Mouse (Mus musculus): ENCODE results near the gene Maz. TPM values are rescaled to one million over a fixed set of nuclear protein-coding genes. Genes with fewer than 3 reads are reported as not detected.
A peak's percentile ranks its signal among the peaks of the same experiment; 100 is the strongest.

Maz gene
- polyA plus RNA-seq, 1 experiment from 2014 or later: 60.4 TPM

GRCm38 (mm10) chr7:127020491-127020890 is 6.3 kb downstream of the Maz start:
- WGBS: 39% methylated on average over 5 of the region's 5 CpGs
- Histone ChIP-seq H3K4me2 (peak overlapping the region; percentile 87), H3K36me3 (peaks cover 38% of the 10 kb centered on the region), H3K27me3 (replicated peaks) (no peaks in the 10 kb centered on the region), H3K4me3 (peak overlapping the region; percentile 42), H3K27ac (ENCODE audit: poor library complexity, severe bottlenecking) (0 out of 2 replicates have a peak overlapping the region, but pooled peaks have one; percentile 1), H3K4me1 (replicated peaks) (peaks cover 59% of the 10 kb centered on the region), H3K9ac (peak overlapping the region; percentile 70), H3K9me3 (replicated peaks) (no peaks in the 10 kb centered on the region)
- no peak for ATAC-seq (ENCODE audit: insufficient number of reproducible peaks, low FRiP score)

- peak overlapping the region; percentile 42; the same call in 1 of the 2 replicates for H3K4me3 ChIP-seq
- no peaks in the 10 kb centered on the region for H3K27me3 ChIP-seq (replicated peaks)
- H3K4me1 ChIP-seq (replicated peaks): peaks cover 63% of the 10 kb centered on the region
- H3K9me3 ChIP-seq (replicated peaks): no peaks in the 10 kb centered on the region
- WGBS: 69% methylated on average over 3 of the region's 3 CpGs
- no peak overlapping the region for H3K27ac ChIP-seq (ENCODE audit: poor library complexity, severe bottlenecking)
- no peak overlapping the region; the same call in 1 of the 2 replicates for H3K9ac ChIP-seq
- peak overlapping the region; percentile 87 for H3K4me2 ChIP-seq
- ATAC-seq (ENCODE audit: insufficient number of reproducible peaks, low FRiP score): no peak
- H3K36me3 ChIP-seq: peaks cover 41% of the 10 kb centered on the region
Measured at GRCm38 (mm10) chr7:127020031-127020430, 6.8 kb downstream of the Maz start.

- Histone ChIP-seq H3K4me2 (peak overlapping the region; percentile 87; the same call in 1 of the 2 replicates), H3K9ac (no peak overlapping the region), H3K4me1 (replicated peaks) (peaks cover 63% of the 10 kb centered on the region), H3K4me3 (no peak overlapping the region), H3K27me3 (replicated peaks) (no peaks in the 10 kb centered on the region), H3K9me3 (replicated peaks) (no peaks in the 10 kb centered on the region), H3K27ac (ENCODE audit: poor library complexity, severe bottlenecking) (no peak overlapping the region), H3K36me3 (peaks cover 37% of the 10 kb centered on the region)
- WGBS: 79% methylated on average over 14 of the region's 14 CpGs
- ATAC-seq (ENCODE audit: insufficient number of reproducible peaks, low FRiP score): no peak
Measured at GRCm38 (mm10) chr7:127019306-127019960, 7.4 kb downstream of the Maz start.

- Histone ChIP-seq H3K9ac (peak overlapping the region; percentile 3; the same call in 1 of the 2 replicates), H3K4me3 (no peak overlapping the region), H3K27me3 (replicated peaks) (no peaks in the 10 kb centered on the region), H3K4me1 (replicated peaks) (peaks cover 62% of the 10 kb centered on the region), H3K36me3 (peaks cover 30% of the 10 kb centered on the region), H3K9me3 (replicated peaks) (no peaks in the 10 kb centered on the region), H3K27ac (ENCODE audit: poor library complexity, severe bottlenecking) (no peak overlapping the region), H3K4me2 (peak overlapping the region; percentile 11; the same call in 1 of the 2 replicates)
- 77% methylated on average over 15 of the region's 15 CpGs for WGBS
- ATAC-seq (ENCODE audit: insufficient number of reproducible peaks, low FRiP score): no peak
Measured at GRCm38 (mm10) chr7:127018416-127019305, 8.2 kb downstream of the Maz start.

- Histone ChIP-seq H3K4me3 (no peak overlapping the region), H3K27ac (ENCODE audit: poor library complexity, severe bottlenecking) (no peak overlapping the region), H3K9ac (0 out of 2 replicates have a peak overlapping the region, but pooled peaks have one; percentile 3), H3K4me1 (replicated peaks) (peaks cover 61% of the 10 kb centered on the region), H3K36me3 (peaks cover 30% of the 10 kb centered on the region), H3K4me2 (no peak overlapping the region), H3K27me3 (replicated peaks) (no peaks in the 10 kb centered on the region), H3K9me3 (replicated peaks) (no peaks in the 10 kb centered on the region)
- no peak for ATAC-seq (ENCODE audit: insufficient number of reproducible peaks, low FRiP score)
- 45% methylated on average over 6 of the region's 6 CpGs for WGBS
Measured at GRCm38 (mm10) chr7:127017950-127018345, 8.9 kb downstream of the Maz start.

GRCm38 (mm10) chr7:127016971-127017949 is 9.6 kb downstream of the Maz start, which contains the start of gene Pagr1a:
Gene Pagr1a, minus strand, starts transcription at chr7:127017352.
- Histone ChIP-seq H3K4me3 (peak within 1 kb of the TSS; percentile 63), H3K4me2 (peak within 1 kb of the TSS; percentile 89), H3K36me3 (peaks cover 30% of the 10 kb centered on the region), H3K27me3 (replicated peaks) (no peaks in the 10 kb centered on the region), H3K4me1 (replicated peaks) (peaks cover 54% of the 10 kb centered on the region), H3K9me3 (replicated peaks) (no peaks in the 10 kb centered on the region), H3K9ac (peak within 1 kb of the TSS; percentile 80), H3K27ac (ENCODE audit: poor library complexity, severe bottlenecking) (peak within 1 kb of the TSS; percentile 95)
- 5% methylated on average over 39 of the region's 39 CpGs for WGBS
- ATAC-seq (ENCODE audit: insufficient number of reproducible peaks, low FRiP score): peak; percentile 87

GRCm38 (mm10) chr7:127016486-127016938 is 10.3 kb downstream of the Maz start:
- Histone ChIP-seq H3K27ac (ENCODE audit: poor library complexity, severe bottlenecking) (peak overlapping the region; percentile 95), H3K4me1 (replicated peaks) (peaks cover 47% of the 10 kb centered on the region), H3K36me3 (peaks cover 30% of the 10 kb centered on the region), H3K27me3 (replicated peaks) (no peaks in the 10 kb centered on the region), H3K9ac (peak overlapping the region; percentile 80), H3K4me2 (peak overlapping the region; percentile 89), H3K4me3 (peak overlapping the region; percentile 63), H3K9me3 (replicated peaks) (no peaks in the 10 kb centered on the region)
- ATAC-seq (ENCODE audit: insufficient number of reproducible peaks, low FRiP score): peak; percentile 70
- WGBS: 0% methylated on average over 22 of the region's 22 CpGs

- H3K4me1 ChIP-seq (replicated peaks): peaks cover 44% of the 10 kb centered on the region
- no peaks in the 10 kb centered on the region for H3K27me3 ChIP-seq (replicated peaks)
- ATAC-seq (ENCODE audit: insufficient number of reproducible peaks, low FRiP score): no peak
- H3K4me2 ChIP-seq: peak within 1 kb of the TSS; percentile 89
- no peaks in the 10 kb centered on the region for H3K9me3 ChIP-seq (replicated peaks)
- H3K27ac ChIP-seq (ENCODE audit: poor library complexity, severe bottlenecking): peak within 1 kb of the TSS; percentile 95
- H3K9ac ChIP-seq: peak within 1 kb of the TSS; percentile 80
- peaks cover 30% of the 10 kb centered on the region for H3K36me3 ChIP-seq
- H3K4me3 ChIP-seq: peak within 1 kb of the TSS; percentile 63
Measured at GRCm38 (mm10) chr7:127016481-127016485, 10.6 kb downstream of the Maz start, which contains the start of gene Pagr1b. Gene Pagr1b, minus strand, starts transcription at chr7:127016484.

GRCm38 (mm10) chr7:127016081-127016480 is 10.8 kb downstream of the Maz start:
- Histone ChIP-seq H3K27me3 (replicated peaks) (no peaks in the 10 kb centered on the region), H3K27ac (ENCODE audit: poor library complexity, severe bottlenecking) (peak overlapping the region; percentile 95), H3K4me3 (peak overlapping the region; percentile 63), H3K9me3 (replicated peaks) (no peaks in the 10 kb centered on the region), H3K4me1 (replicated peaks) (peaks cover 42% of the 10 kb centered on the region), H3K4me2 (peak overlapping the region; percentile 89), H3K9ac (peak overlapping the region; percentile 80), H3K36me3 (peaks cover 30% of the 10 kb centered on the region)
- 1% methylated on average over 10 of the region's 10 CpGs for WGBS
- ATAC-seq (ENCODE audit: insufficient number of reproducible peaks, low FRiP score): peak; percentile 70

- H3K4me3 ChIP-seq: no peak overlapping the region
Measured at GRCm38 (mm10) chr7:127014993-127015392, 11.8 kb downstream of the Maz start.

More at GRCm38 (mm10) chr7:127014993-127015392, 11.8 kb downstream of the Maz start:
- Histone ChIP-seq H3K27ac (ENCODE audit: poor library complexity, severe bottlenecking) (no peak overlapping the region; the same call in 1 of the 2 replicates), H3K27me3 (replicated peaks) (no peaks in the 10 kb centered on the region), H3K36me3 (peaks cover 36% of the 10 kb centered on the region), H3K9me3 (replicated peaks) (no peaks in the 10 kb centered on the region), H3K4me2 (peak overlapping the region; percentile 89), H3K4me1 (replicated peaks) (peaks cover 33% of the 10 kb centered on the region), H3K9ac (0 out of 2 replicates have a peak overlapping the region, but pooled peaks have one; percentile 66)
- WGBS: 90% methylated on average over 12 of the region's 12 CpGs
- no peak for ATAC-seq (ENCODE audit: insufficient number of reproducible peaks, low FRiP score)

All from heart, embryonic 12.5 days (tissue).